Mouse (Mus musculus) spleen, postnatal 14 days (tissue): Measurements from ENCODE around the gene Spty2d1.

Source experiments
- DNase-seq, 2 experiments: peaks; one replicate each; pipeline ENCODE4 v3.0.0; 2021 to 2022; ENCODE audit warnings: low spot score in 2 of 2

The Spty2d1 gene

GRCm38 (mm10) chr7:46987073-46987472, 21.1 kb downstream of the Spty2d1 start:
- no peak for DNase-seq

GRCm38 (mm10) chr7:46986646-46987045, 21.6 kb downstream of the Spty2d1 start:
- DNase-seq = no peak

GRCm38 (mm10) chr7:46985718-46986505, 22.3 kb downstream of the Spty2d1 start:
- no peak for DNase-seq

- no peak for DNase-seq
These were observed 24.9 kb downstream of the Spty2d1 start, which contains the start of gene Gm9999 for GRCm38 (mm10) chr7:46983280-46983679. Gm9999 (plus strand) TSS chr7:46983580.

GRCm38 (mm10) chr7:46975456-46975855, 32.8 kb downstream of the Spty2d1 start:
- DNase-seq = no peak

GRCm38 (mm10) chr7:46974648-46975047, 33.6 kb downstream of the Spty2d1 start:
- no peak for DNase-seq

- DNase-seq = no peak
These were observed 38.3 kb downstream of the Spty2d1 start for GRCm38 (mm10) chr7:46969898-46970297.

GRCm38 (mm10) chr7:46964070-46964469, 44.1 kb downstream of the Spty2d1 start:
- no peak for DNase-seq

- DNase-seq = peak; percentile 16 to 45
These were observed 45.2 kb downstream of the Spty2d1 start for GRCm38 (mm10) chr7:46962806-46963618.

GRCm38 (mm10) chr7:46962132-46962531, 46.1 kb downstream of the Spty2d1 start:
- no peak for DNase-seq

- DNase-seq = no peak
These were observed 47.2 kb downstream of the Spty2d1 start for GRCm38 (mm10) chr7:46960991-46961390.

- no peak for DNase-seq
These were observed 49.4 kb downstream of the Spty2d1 start for GRCm38 (mm10) chr7:46958853-46959252.

- peak; percentile 86 to 89 for DNase-seq
These were observed 50.1 kb downstream of the Spty2d1 start, which contains the start of gene Uevld for GRCm38 (mm10) chr7:46957831-46958691. Uevld (minus strand) TSS chr7:46958527.
